Mouse (Mus musculus) embryonic facial prominence, embryonic 14.5 days (tissue): Measurements from ENCODE around the gene Hsd17b1. TPM values are rescaled to one million over a fixed set of nuclear protein-coding genes. Genes with fewer than 3 reads are reported as not detected.

Source experiments
- ATAC-seq: fragments of 200-750 bp; cut with Nextera tagmentation; 2 replicates; pipeline ENCODE4 v1.8.0; 2017; ENCODE audit warnings: low read depth, moderate number of reproducible peaks, moderate TSS enrichment
- DNase-seq: peaks from one replicate; pipeline ENCODE4 v3.0.0-alpha.2; 2015; ENCODE audit warnings: low spot score
- H3K27ac ChIP-seq: fragments of 300-500 bp; sonication (generic); replicated peaks from 2 replicates; pipeline ENCODE4 v1.5.1; 2014; ENCODE audit warnings: low read depth, mild to moderate bottlenecking, low read length, moderate library complexity
- H3K27me3 ChIP-seq: fragments of 300-500 bp; sonication (generic); replicated peaks from 2 replicates; pipeline ENCODE4 v1.6.1; 2014; ENCODE audit warnings: low read length; ENCODE audit not compliant: control insufficient read depth, insufficient read depth
- H3K36me3 ChIP-seq: fragments of 300-500 bp; sonication (generic); 2 replicates; pipeline ENCODE4 v1.6.1; 2014; ENCODE audit warnings: low read length, mixed read lengths; ENCODE audit not compliant: control insufficient read depth, insufficient read depth
- H3K4me1 ChIP-seq: fragments of 300-500 bp; sonication (generic); 2 replicates; pipeline ENCODE4 v1.6.1; 2014; ENCODE audit warnings: antibody characterized with exemption, low read length; ENCODE audit not compliant: control insufficient read depth, insufficient read depth
- H3K4me2 ChIP-seq: fragments of 300-500 bp; sonication (generic); 2 replicates; pipeline ENCODE4 v1.6.1; 2014; ENCODE audit warnings: low read depth, mild to moderate bottlenecking, low read length, moderate library complexity, mixed read lengths
- H3K4me3 ChIP-seq: fragments of 300-500 bp; sonication (generic); 2 replicates; pipeline ENCODE4 v1.5.1; 2014; ENCODE audit warnings: low read depth, mild to moderate bottlenecking, low read length
- H3K9ac ChIP-seq: fragments of 300-500 bp; sonication (generic); 2 replicates; pipeline ENCODE4 v1.6.1; 2014; ENCODE audit warnings: low read depth, mild to moderate bottlenecking, low read length, moderate library complexity, mixed read lengths
- H3K9me3 ChIP-seq: fragments of 300-500 bp; sonication (generic); 2 replicates; pipeline ENCODE4 v1.6.1; 2016; ENCODE audit warnings: low read length; ENCODE audit not compliant: control insufficient read depth
- WGBS: fragments of 180-500 bp; shearing (Covaris S2); extraction: QIAGEN DNeasy Blood & Tissue Kit; methylation state at CpG from one replicate; pipeline ENCODE4 v1.1.7; 2014; 5-methylcytosine and 5-hydroxymethylcytosine counted together
- polyA plus RNA-seq: library from polyadenylated mRNA; unstranded; fragments of >200 nt; fragmentation: Nextera tagmentation; extraction: Ambion mirVana; gene quantifications from 2 replicates; pipeline ENCODE4 v1.2.1, GENCODE M21; 2014

The Hsd17b1 gene
- polyA plus RNA-seq, 1 experiment from 2014 or later = not detected

DNA sequence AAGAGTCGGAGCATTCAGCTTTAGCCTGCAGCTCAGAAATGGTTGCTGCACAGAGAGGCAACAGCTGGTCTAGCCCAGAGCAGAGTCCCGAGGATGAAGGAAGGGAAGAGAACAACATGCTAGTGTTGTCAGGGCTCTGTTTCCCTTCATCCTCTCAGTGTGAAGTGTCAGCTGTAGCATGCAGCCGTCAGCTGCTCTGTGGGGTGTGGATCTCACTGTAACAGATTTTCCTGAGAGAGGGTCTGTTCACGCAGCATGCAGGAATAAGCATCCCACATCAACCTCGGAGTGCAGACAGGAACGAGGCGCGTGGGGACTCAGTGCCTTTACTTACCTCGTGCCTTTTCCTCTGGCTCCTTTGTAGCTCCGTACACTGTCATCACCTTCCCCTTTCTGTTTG, 40.4 kb upstream of the Hsd17b1 start:
- Histone ChIP-seq H3K4me3 (no peak overlapping the region), H3K9me3 (no peaks in the 10 kb centered on the region), H3K4me1 (no peaks in the 10 kb centered on the region), H3K27ac (no peak overlapping the region), H3K4me2 (no peak overlapping the region), H3K36me3 (peaks cover 75% of the 10 kb centered on the region), H3K9ac (no peak overlapping the region), H3K27me3 (no peaks in the 10 kb centered on the region)
- WGBS = 74% methylated on average over 10 of the region's 10 CpGs
- ATAC-seq (no peak), DNase-seq (no peak)

DNA sequence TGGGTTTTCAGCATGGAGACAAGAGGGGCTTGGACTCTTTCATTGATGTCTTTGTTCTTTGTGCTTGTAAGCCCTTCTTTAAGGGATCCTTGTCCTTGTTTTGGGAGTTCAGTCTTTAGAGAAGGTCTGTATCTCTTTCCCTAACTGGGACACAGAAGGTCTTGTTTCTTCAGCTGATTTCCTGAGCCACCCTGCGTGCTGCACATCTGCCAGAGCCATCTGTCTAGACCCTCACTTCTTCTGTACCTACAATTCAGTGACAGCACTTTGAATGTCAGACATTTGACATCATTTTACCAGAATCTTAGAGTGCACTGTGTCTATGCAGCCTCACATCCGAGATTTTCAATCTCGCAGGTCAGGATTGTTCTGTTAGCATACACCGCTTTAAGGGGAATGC, 32.4 kb upstream of the Hsd17b1 start:
- H3K9ac ChIP-seq = no peak overlapping the region
- WGBS = 90% methylated on average over 4 of the region's 4 CpGs
- no peak for ATAC-seq
- no peaks in the 10 kb centered on the region for H3K27me3 ChIP-seq
- no peak overlapping the region for H3K27ac ChIP-seq
- no peak overlapping the region for H3K4me2 ChIP-seq
- no peaks in the 10 kb centered on the region for H3K9me3 ChIP-seq
- no peak for DNase-seq
- no peak overlapping the region for H3K4me3 ChIP-seq
- H3K4me1 ChIP-seq = no peaks in the 10 kb centered on the region
- peaks cover 77% of the 10 kb centered on the region for H3K36me3 ChIP-seq

DNA sequence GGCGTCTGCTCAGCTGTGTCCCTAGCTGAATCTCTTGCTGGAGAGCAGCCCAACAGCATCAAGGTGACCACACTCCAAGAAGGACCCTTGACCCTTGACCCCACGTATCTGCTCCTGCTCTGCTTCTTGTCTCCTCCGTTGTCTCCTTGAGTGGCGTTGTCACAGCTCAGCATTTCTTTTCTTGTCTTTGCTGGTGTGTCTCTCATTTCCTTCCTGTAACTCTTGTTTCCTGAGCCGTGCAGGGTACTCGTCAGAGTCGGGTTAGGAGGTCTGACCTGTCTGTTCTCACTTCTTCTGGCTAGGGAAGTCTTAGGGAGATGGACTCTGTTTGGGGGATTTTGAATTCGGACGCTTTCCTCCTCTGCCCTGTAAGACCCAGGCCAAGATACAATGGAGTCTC, 31.8 kb upstream of the Hsd17b1 start:
- Histone ChIP-seq H3K27me3 (no peaks in the 10 kb centered on the region), H3K4me1 (no peaks in the 10 kb centered on the region), H3K4me3 (no peak overlapping the region), H3K9me3 (no peaks in the 10 kb centered on the region), H3K27ac (no peak overlapping the region), H3K36me3 (peaks cover 78% of the 10 kb centered on the region), H3K9ac (no peak overlapping the region), H3K4me2 (no peak overlapping the region)
- ATAC-seq = no peak
- DNase-seq = no peak
- 60% methylated on average over 9 of the region's 9 CpGs for WGBS

DNA sequence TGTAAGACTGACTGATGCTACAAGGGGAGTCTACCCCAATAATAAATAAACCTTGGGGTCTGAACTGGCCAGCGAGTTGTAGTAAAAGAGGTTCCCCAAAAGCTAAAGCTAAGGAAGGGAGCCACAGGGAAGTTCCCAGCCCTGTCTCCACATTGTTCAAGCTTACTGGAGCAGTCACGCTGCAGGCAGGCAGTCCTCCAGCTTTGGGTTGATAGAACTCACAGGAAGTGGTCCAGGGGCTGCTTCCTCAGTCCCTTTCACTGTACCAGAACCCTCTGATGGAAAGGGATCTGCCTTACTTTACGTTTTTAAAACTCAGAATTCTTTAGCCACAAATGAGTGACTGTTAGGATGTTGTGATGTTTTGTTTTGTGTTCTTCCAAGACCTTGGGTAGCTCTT, 30.7 kb upstream of the Hsd17b1 start:
- peaks cover 82% of the 10 kb centered on the region for H3K36me3 ChIP-seq
- no peak for ATAC-seq
- H3K9me3 ChIP-seq = no peaks in the 10 kb centered on the region
- WGBS = 91% methylated on average over 3 of the region's 3 CpGs
- no peaks in the 10 kb centered on the region for H3K27me3 ChIP-seq
- H3K4me2 ChIP-seq = no peak overlapping the region
- H3K4me1 ChIP-seq = no peaks in the 10 kb centered on the region
- DNase-seq = no peak
- no peak overlapping the region for H3K27ac ChIP-seq
- H3K4me3 ChIP-seq = no peak overlapping the region
- H3K9ac ChIP-seq = no peak overlapping the region

DNA sequence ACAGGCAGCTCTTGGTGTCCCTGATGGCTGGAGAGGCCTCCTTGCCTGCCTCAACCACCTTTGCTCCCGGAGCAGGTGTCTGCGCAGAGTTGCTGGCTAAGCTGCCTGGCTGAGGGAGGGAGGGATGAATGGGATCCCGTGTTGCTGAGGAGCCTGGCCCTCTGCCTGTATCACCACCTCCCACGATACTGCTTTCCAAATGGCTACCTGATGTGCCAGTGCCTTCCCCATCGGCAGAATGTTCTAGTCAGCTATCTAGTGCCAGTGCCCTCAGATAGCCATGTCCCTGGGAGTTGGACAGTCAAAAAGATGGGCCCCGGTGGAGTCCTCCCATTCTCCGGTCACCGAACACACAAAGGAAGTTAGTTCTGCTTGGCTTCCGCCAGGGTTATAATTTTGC, 27.9 kb upstream of the Hsd17b1 start:
- Histone ChIP-seq H3K4me3 (no peak overlapping the region), H3K27ac (no peak overlapping the region), H3K27me3 (no peaks in the 10 kb centered on the region), H3K4me1 (no peaks in the 10 kb centered on the region), H3K36me3 (peaks cover 68% of the 10 kb centered on the region), H3K9me3 (no peaks in the 10 kb centered on the region), H3K4me2 (no peak overlapping the region), H3K9ac (no peak overlapping the region)
- DNase-seq (no peak), ATAC-seq (no peak)
- WGBS = 86% methylated on average over 9 of the region's 9 CpGs

DNA sequence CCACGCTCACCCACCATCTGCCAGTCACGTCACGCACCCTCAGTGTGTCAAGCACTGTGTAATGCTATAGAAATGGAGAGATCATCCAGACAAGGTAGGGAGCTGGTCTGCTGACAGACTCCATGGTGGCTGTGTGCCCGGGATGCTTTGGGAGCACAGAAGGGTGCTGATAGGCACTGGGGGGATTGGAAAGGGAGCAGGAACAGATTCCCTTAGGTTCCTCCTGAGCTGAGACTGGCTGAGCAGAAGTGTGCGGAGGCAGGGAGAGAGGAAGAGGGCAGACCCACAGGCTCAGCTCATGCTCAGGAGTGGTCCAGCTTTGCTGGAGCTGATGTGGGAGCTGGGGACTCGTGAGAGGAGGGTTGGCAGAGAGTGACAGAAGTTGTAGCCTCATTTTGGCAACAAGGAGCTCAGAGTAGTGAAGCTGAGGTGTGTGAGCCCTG, 27.1 kb upstream of the Hsd17b1 start:
- Histone ChIP-seq H3K4me3 (no peak overlapping the region), H3K27ac (no peak overlapping the region), H3K9me3 (no peaks in the 10 kb centered on the region), H3K36me3 (peaks cover 63% of the 10 kb centered on the region), H3K9ac (no peak overlapping the region), H3K4me1 (no peaks in the 10 kb centered on the region), H3K4me2 (no peak overlapping the region), H3K27me3 (no peaks in the 10 kb centered on the region)
- 86% methylated on average over 6 of the region's 6 CpGs for WGBS
- DNase-seq (no peak), ATAC-seq (no peak)

DNA sequence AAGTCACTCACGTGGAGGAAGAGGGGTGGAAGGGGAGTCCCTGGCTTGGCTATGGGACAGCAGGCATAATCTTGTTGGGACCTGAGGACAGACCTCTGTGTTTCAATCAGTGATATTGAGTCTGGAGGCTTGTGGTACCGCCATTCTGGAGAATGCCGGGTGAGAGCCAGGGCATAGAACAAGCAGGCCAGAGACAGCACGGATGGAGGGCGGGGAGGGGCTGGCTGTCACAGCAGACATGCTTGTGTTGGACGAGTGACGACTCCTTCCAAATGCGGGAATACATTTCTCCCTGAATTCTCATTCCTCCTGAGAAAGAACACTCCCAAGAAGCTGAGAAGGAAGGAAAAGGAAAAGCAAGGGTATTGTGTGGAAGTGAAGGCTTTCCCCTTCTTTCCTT, 26.6 kb upstream of the Hsd17b1 start:
- no peak for ATAC-seq
- Histone ChIP-seq H3K9ac (no peak overlapping the region), H3K27me3 (no peaks in the 10 kb centered on the region), H3K9me3 (no peaks in the 10 kb centered on the region), H3K36me3 (peaks cover 59% of the 10 kb centered on the region), H3K27ac (no peak overlapping the region), H3K4me3 (no peak overlapping the region), H3K4me2 (no peak overlapping the region), H3K4me1 (no peaks in the 10 kb centered on the region)
- DNase-seq = no peak
- 88% methylated on average over 8 of the region's 8 CpGs for WGBS

DNA sequence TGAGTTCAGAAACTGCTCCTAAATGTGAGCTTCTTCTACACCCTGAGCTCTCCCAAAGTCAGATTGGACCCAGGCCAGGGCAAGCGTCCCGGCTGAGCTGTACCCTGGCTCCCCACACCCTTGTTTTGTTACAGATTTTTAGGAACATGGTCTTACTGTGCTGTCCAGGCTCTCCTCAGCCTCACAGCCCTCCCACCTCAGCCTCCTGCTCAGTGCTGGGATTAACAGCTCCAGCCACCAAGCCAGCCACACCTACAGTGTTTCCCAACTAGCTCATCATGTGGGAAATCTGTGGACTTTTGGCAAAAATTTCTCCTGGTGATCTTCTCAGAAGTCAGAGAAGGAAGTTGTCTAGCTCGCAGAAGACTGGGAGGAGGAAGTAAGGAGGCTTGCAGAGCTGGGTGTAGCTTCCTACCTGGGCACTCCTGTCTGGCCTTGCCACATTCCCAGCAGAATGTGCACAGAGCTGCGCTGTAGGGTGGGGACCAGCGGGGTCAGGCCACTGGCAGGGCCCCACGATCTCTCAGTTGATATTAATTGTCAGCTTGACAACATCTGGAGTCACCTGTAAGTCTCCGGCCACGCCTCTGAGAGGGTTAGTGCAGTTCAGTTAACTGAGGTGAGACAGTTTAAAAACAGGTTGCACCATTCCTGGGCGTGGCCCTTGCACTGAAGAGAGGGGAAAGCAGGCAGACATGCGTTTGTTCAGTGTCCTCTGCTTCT, 25.3 kb upstream of the Hsd17b1 start:
- peaks cover 54% of the 10 kb centered on the region for H3K36me3 ChIP-seq
- DNase-seq (peak; percentile 45), ATAC-seq (no peak)
- H3K27ac ChIP-seq = no peak overlapping the region
- H3K4me1 ChIP-seq = no peaks in the 10 kb centered on the region
- no peak overlapping the region for H3K9ac ChIP-seq
- no peak overlapping the region for H3K4me2 ChIP-seq
- H3K27me3 ChIP-seq = no peaks in the 10 kb centered on the region
- WGBS = 84% methylated on average over 10 of the region's 10 CpGs
- H3K9me3 ChIP-seq = no peaks in the 10 kb centered on the region
- H3K4me3 ChIP-seq = no peak overlapping the region

DNA sequence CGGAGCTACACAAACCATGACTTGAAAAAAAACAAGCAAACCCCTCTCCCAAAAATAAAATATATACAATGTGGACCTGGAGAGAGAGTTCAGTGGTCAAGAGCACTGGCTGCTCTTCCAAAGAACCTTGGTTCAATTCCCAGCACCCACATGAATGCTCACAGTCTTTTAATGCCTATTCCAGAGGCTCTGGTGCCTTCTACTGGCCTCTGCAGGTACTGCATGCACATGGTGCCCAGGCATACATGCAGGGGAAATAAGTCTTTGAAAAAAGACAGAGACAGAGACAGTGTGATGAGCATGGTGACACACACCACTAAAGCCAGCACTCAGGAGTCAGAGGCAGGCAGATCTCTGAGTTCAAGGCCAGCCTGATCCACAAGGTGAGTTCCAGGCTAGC, 24.2 kb upstream of the Hsd17b1 start:
- no peak overlapping the region for H3K4me3 ChIP-seq
- ATAC-seq (no peak), DNase-seq (no peak)
- no peak overlapping the region for H3K27ac ChIP-seq
- peaks cover 43% of the 10 kb centered on the region for H3K36me3 ChIP-seq
- H3K9me3 ChIP-seq = no peaks in the 10 kb centered on the region
- H3K4me1 ChIP-seq = peaks cover 3% of the 10 kb centered on the region; the same call in 1 of the 2 replicates
- H3K9ac ChIP-seq = no peak overlapping the region
- H3K4me2 ChIP-seq = no peak overlapping the region
- H3K27me3 ChIP-seq = no peaks in the 10 kb centered on the region
- 93% methylated on average over 1 of the region's 1 CpGs for WGBS
